Mouse (Mus musculus) testis, adult 2 months (tissue): ENCODE results near the gene Man2a2.

Source experiments
- CTCF ChIP-seq: fragments of 200-500 bp; IDR thresholded peaks from 2 replicates; pipeline ENCODE4 v1.5.1; 2012; ENCODE audit warnings: low read depth, mild to moderate bottlenecking, inconsistent platforms, low read length, moderate library complexity; ENCODE audit not compliant: control insufficient read depth, insufficient read depth, insufficient replicate concordance
- POLR2A ChIP-seq: fragments of 200-500 bp; IDR thresholded peaks from 2 replicates; pipeline ENCODE4 v1.6.1; 2012; ENCODE audit warnings: low read depth, mild to moderate bottlenecking, inconsistent platforms, low read length, moderate library complexity; ENCODE audit not compliant: control insufficient read depth

DNA sequence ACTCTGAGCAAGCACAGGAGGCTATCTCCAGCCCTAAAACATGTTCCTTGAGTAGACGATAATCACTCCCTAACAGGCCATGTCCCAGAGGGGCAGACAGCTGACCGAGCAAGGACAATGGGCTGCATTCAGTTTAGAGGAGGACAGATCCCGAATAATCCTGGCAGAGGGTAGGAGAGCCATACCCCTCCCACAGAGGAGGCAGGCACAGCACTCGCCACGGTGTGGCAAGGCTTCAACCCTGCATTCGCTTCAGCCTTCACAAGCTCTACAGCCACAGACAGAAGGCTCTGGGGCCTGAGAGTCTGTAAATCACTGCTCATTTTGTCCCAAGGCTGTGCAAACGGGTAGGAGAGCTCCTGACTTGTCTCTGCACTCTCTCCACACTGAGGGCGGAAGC, 14.0 kb downstream of the Man2a2 start:
- TF ChIP-seq CTCF (no peak), POLR2A (no peak)
